Mouse (Mus musculus) layer of hippocampus, adult 2 months (tissue): ENCODE measurements around the gene C2. TPM values are rescaled to one million over a fixed set of nuclear protein-coding genes. Genes with fewer than 3 reads are reported as not detected.
"Not testable (repeated sequence)": the region's sequence is repeated elsewhere in the genome, so short reads cannot be mapped to it uniquely, and the experiment has no call there.

Experiments
- DNase-seq, 2 experiments: peaks; one replicate each; pipeline ENCODE4 v3.0.0; 2022; ENCODE audit warnings: low spot score in 2 of 2
- H3K27ac ChIP-seq: fragments of 200-600 bp; 2 replicates; pipeline ENCODE4 v1.8.1; 2022
- H3K4me3 ChIP-seq: fragments of 200-600 bp; 2 replicates; pipeline ENCODE4 v1.8.1; 2022; ENCODE audit warnings: mild to moderate bottlenecking
- CTCF ChIP-seq: fragments of 200-600 bp; conservative IDR thresholded peaks from 2 replicates; pipeline ENCODE4 v1.8.1; 2022; ENCODE audit warnings: antibody characterized with exemption, mild to moderate bottlenecking, moderate library complexity
- total RNA-seq, 2 experiments: library from RNA; stranded (reverse); gene quantifications; 2 replicates each; pipeline ENCODE4 v1.2.3; 2021

Gene C2
- total RNA-seq, 2 experiments from 2014 or later = 1.1 to 1.8 TPM

GRCm38 (mm10) chr17:34928841-34929240 lies 30.8 kb upstream of the C2 start:
- no peak for TF ChIP-seq CTCF

GRCm38 (mm10) chr17:34927306-34928019 lies 29.4 kb upstream of the C2 start:
- no peak for DNase-seq
- H3K27ac ChIP-seq = peak overlapping the region; percentile 51; the same call in 1 of the 2 replicates
- no peak for TF ChIP-seq CTCF
- no peak overlapping the region for H3K4me3 ChIP-seq

More at GRCm38 (mm10) chr17:34928841-34929240, 30.8 kb upstream of the C2 start:
- H3K27ac ChIP-seq = no peak overlapping the region
- no peak overlapping the region for H3K4me3 ChIP-seq
- no peak for DNase-seq

- DNase-seq = no peak
- H3K27ac ChIP-seq = no peak overlapping the region
- no peak for TF ChIP-seq CTCF
- no peak overlapping the region for H3K4me3 ChIP-seq
Measured at GRCm38 (mm10) chr17:34924258-34924657, 26.2 kb upstream of the C2 start.

GRCm38 (mm10) chr17:34922939-34923338 lies 24.9 kb upstream of the C2 start:
- no peak for DNase-seq
- no peak overlapping the region for H3K4me3 ChIP-seq
- TF ChIP-seq CTCF = peak; percentile 58
- no peak overlapping the region for H3K27ac ChIP-seq

GRCm38 (mm10) chr17:34917188-34917587 lies 19.1 kb upstream of the C2 start:
- DNase-seq = no peak
- no peak for TF ChIP-seq CTCF
- no peak overlapping the region for H3K27ac ChIP-seq
- H3K4me3 ChIP-seq = no peak overlapping the region

- no peak overlapping the region for H3K27ac ChIP-seq
- H3K4me3 ChIP-seq = no peak overlapping the region
- TF ChIP-seq CTCF = no peak
- DNase-seq = no peak
Measured at GRCm38 (mm10) chr17:34916316-34916715, 18.3 kb upstream of the C2 start.

GRCm38 (mm10) chr17:34915410-34915831 lies 17.4 kb upstream of the C2 start:
- no peak for DNase-seq
- peak; percentile 45 for TF ChIP-seq CTCF
- Histone ChIP-seq H3K4me3 (no peak overlapping the region), H3K27ac (no peak overlapping the region)

GRCm38 (mm10) chr17:34913930-34914665 lies 16.0 kb upstream of the C2 start, which contains the start of gene Slc44a4:
TSS of gene Slc44a4 (plus strand) at chr17:34914466.
- Histone ChIP-seq H3K27ac (no peak within 1 kb of the TSS), H3K4me3 (no peak within 1 kb of the TSS)
- DNase-seq = no peak
- no peak for TF ChIP-seq CTCF

GRCm38 (mm10) chr17:34911945-34912351 lies 13.9 kb upstream of the C2 start:
- no peak overlapping the region for H3K4me3 ChIP-seq
- peak; percentile 84 for TF ChIP-seq CTCF
- H3K27ac ChIP-seq = no peak overlapping the region
- peak in 1 of 2 experiments; percentile 80 for DNase-seq

GRCm38 (mm10) chr17:34910982-34911381 lies 12.9 kb upstream of the C2 start:
- Histone ChIP-seq H3K4me3 (no peak overlapping the region), H3K27ac (no peak overlapping the region)
- TF ChIP-seq CTCF = no peak
- DNase-seq = no peak

- H3K27ac ChIP-seq = no peak overlapping the region
- H3K4me3 ChIP-seq = no peak overlapping the region
- no peak for TF ChIP-seq CTCF
- DNase-seq = no peak
Measured at GRCm38 (mm10) chr17:34902895-34903294, 4.8 kb upstream of the C2 start.

- not testable (repeated sequence) for H3K4me3 ChIP-seq, DNase-seq, H3K27ac ChIP-seq
Measured at GRCm38 (mm10) chr17:34901948-34902347, 3.9 kb upstream of the C2 start.

- DNase-seq, H3K4me3 ChIP-seq, H3K27ac ChIP-seq: not testable (repeated sequence)
Measured at GRCm38 (mm10) chr17:34900826-34901225, 2.8 kb upstream of the C2 start.

GRCm38 (mm10) chr17:34899890-34900243 lies 1.8 kb upstream of the C2 start:
- no peak for TF ChIP-seq CTCF
- H3K27ac ChIP-seq = peak overlapping the region; percentile 99
- H3K4me3 ChIP-seq = peak overlapping the region; percentile 94
- no peak for DNase-seq
